Mouse (Mus musculus) cortical plate, adult 2 months (tissue): Measurements from ENCODE around the gene Pemt. TPM values are rescaled to one million over a fixed set of nuclear protein-coding genes. Genes with fewer than 3 reads are reported as not detected.

ENCODE experiments used
- H3K27ac ChIP-seq: fragments of 200-500 bp; 2 replicates; pipeline ENCODE4 v1.5.1; 2012; ENCODE audit warnings: low read length, control low read depth, inconsistent platforms; ENCODE audit not compliant: insufficient read depth
- H3K4me1 ChIP-seq: fragments of 200-500 bp; 2 replicates; pipeline ENCODE4 v1.6.1; 2011; ENCODE audit warnings: low read length; ENCODE audit not compliant: control insufficient read depth, insufficient read depth
- H3K4me3 ChIP-seq: fragments of 200-500 bp; 2 replicates; pipeline ENCODE4 v1.5.1; 2011; ENCODE audit warnings: mild to moderate bottlenecking, low read length, control low read depth; ENCODE audit not compliant: insufficient read depth
- CTCF ChIP-seq: fragments of 200-500 bp; IDR thresholded peaks from 2 replicates; pipeline ENCODE4 v1.5.1; 2011; ENCODE audit warnings: mild to moderate bottlenecking, control low read depth, low read length; ENCODE audit not compliant: insufficient read depth; ENCODE audit errors: extremely low read depth
- POLR2A ChIP-seq: fragments of 200-500 bp; IDR thresholded peaks from 2 replicates; pipeline ENCODE4 v1.6.1; 2011; ENCODE audit warnings: mild to moderate bottlenecking, low read length, control low read depth; ENCODE audit not compliant: insufficient read depth; ENCODE audit errors: extremely low read depth
- polyA plus RNA-seq: library from polyadenylated mRNA; depleted of rRNA; stranded (reverse); fragments of >200 nt; gene quantifications from 2 replicates; pipeline ENCODE4 v1.2.3, GENCODE M21; 2012

Pemt gene
- polyA plus RNA-seq, 1 experiment, result 7.1 TPM

DNA sequence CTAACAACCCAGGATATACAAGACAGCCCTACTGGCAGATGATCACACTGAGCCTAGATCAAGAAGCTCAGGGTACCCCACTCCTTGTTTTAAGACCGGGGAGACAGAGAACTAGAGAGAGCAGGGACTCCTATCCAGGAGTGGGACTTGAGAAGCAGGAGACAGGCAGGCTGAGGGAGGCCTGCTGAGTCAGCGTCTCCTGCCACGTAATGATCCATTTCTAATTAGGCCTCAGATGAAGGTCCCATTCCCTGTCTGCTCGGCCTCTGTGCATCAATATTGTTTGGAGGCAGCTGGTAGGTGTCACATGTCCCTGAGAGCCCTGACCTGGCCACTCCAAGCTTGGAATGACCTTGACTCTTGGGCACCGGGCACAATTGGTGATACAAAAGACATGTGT lies 72.9 kb downstream of the Pemt start:
- Histone ChIP-seq H3K4me3 (no peak overlapping the region), H3K4me1 (no peaks in the 10 kb centered on the region), H3K27ac (no peak overlapping the region)
- TF ChIP-seq POLR2A, result no peak
- no peak for TF ChIP-seq CTCF

DNA sequence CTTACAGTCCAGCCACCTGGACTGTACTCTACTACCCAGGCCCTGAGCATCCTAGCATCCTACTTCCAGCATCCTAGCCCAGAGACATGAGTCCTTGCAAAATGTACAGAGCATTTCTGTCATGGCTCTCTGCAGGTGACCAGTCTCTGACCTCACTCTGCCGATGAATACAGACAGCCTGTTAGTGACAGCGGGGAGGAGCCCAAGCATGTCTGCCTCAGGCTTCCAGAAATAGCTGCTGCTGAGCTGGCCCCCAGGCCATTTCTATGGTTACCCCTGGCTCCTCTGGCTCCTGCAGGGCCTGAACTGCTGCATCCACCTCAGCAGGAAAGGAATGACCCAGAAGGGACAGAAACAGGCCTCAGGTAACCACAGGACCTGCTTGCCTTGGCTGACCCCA lies 74.6 kb downstream of the Pemt start:
- Histone ChIP-seq H3K4me3 (no peak overlapping the region), H3K4me1 (no peaks in the 10 kb centered on the region), H3K27ac (no peak overlapping the region)
- no peak for TF ChIP-seq POLR2A
- no peak for TF ChIP-seq CTCF

DNA sequence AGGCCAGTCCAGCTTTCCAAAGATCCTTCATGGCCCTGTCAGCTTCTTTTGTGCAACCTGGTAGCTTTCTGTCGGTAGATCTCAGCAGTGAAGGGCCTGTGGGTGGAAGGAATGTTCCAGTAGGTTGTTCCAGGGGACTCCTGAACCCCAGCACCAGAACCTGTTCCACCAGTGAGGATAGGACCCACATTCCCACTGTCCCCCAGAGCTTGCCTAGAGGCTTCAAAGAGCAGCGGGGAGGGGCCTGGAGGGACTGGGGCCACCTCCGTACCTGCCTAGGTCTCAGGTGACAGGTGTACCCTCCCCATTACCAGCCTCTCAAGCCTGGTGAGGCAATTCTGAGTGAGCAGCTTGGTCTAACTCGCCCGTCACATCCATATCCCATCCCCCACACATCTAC lies 75.5 kb downstream of the Pemt start:
- no peak for TF ChIP-seq CTCF
- no peak for TF ChIP-seq POLR2A
- Histone ChIP-seq H3K27ac (no peak overlapping the region), H3K4me1 (no peaks in the 10 kb centered on the region), H3K4me3 (no peak overlapping the region)

DNA sequence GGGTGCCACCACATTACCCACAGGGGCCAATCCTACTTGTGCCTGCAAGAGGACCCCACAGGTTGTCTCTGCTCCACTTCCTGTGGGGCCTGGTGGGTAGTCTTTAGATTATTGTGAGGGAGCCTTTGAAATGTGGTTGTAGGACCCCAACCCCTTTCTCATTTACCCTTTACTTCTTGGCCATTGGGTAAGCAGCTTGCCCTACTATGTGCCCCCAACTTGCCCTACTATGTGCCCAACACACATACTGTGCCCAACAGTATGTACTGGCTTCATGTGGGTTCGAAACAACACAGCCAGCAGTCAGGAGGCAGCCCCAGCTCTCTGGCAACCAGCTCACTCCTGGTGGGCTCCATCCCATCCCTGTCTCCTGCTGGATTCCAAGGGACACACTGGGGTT lies 78.5 kb downstream of the Pemt start:
- TF ChIP-seq POLR2A (no peak), CTCF (no peak)
- Histone ChIP-seq H3K4me1 (no peaks in the 10 kb centered on the region), H3K27ac (no peak overlapping the region), H3K4me3 (no peak overlapping the region)

DNA sequence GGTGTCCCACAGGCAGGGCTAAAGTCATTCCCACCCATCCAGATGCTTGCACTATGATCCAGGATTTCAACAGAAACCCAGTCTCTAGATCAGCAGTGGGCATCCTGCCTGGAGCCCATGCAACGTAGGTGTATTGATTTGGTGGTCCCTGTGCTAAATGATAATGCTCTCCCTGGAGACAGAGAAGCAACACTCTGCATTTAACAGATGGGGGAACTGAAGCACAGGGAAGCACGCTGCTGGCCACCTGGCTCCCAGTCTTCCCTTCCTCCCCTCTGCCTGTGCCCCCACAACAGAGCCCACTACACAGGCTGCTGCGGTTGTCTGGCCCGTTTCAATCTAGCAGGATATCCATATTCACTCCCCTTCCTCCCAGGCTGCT lies 80.2 kb downstream of the Pemt start:
- TF ChIP-seq POLR2A (no peak), CTCF (no peak)
- Histone ChIP-seq H3K4me1 (peaks cover 4% of the 10 kb centered on the region), H3K27ac (no peak overlapping the region), H3K4me3 (no peak overlapping the region)

DNA sequence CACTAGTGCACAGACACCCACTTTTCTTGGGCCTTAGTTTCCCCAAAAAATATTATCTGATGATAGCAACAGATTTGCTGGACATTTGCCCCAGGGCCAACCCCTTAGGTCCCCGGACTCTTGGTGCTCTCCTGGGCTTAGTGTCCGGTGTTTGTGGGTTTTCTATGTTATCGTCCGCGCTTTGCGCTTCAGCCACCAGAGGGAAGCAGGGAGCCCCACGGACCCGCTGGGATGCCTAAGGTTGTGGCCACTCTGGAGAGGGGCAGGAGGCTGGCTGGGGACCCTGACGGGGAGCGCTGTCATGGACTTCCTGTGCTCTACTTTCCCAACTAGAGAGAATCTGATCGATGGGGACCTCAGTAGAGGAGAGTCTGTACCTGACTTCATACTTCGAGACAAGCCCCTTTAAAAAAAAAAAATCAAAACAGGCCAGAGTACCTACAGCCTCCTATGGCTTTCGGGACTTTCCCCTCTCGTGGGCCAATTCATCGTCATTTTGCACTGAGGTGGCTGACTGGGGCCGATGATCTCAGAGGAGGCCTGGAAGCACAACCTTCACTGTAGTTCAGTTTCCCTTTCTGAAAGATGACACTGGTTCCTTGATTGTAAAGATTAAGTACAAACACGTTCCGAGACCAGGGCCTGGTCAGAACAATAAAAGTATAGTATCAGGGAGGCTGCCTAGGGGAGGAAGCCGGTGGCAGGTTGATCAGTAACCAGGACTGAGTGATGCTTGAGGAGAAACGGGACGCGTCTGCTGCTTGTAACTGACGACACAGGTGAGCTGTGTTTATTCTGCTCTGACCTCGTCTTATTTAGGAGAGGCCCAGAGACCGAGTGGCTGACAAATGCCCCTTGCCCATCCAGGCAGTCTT lies 80.8 kb downstream of the Pemt start:
- H3K27ac ChIP-seq, result peak overlapping the region; percentile 25; the same call in 1 of the 2 replicates
- peaks cover 4% of the 10 kb centered on the region for H3K4me1 ChIP-seq
- TF ChIP-seq POLR2A, result no peak
- peak; percentile 76 for TF ChIP-seq CTCF

DNA sequence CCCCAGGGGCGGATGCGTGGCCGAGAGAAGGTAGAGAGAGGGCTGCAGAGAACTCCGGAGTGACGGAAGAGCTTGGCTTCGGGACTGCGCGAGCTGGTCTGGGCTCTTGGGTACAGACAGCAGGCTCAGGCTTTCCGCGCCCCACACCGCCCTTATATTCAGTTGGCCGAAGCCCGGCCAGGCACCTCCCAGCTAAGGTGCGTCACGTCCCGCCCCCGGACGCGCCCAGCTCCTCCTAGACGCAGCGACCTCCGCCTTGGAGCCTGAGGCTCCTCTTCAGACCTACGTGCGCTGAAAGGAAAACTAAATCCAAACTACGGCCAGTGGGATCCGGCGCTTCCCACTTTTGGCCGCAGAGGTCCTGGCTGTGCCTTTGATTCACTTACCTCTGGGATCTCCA lies 81.5 kb downstream of the Pemt start, which contains the start of gene Rasd1:
TSS of gene Rasd1 (minus strand) at position 127 of the 400 bp plus-strand sequence.
- TF ChIP-seq CTCF, result no peak
- peak; percentile 82 for TF ChIP-seq POLR2A
- Histone ChIP-seq H3K4me1 (peaks cover 4% of the 10 kb centered on the region), H3K27ac (peak within 1 kb of the TSS; percentile 25; the same call in 1 of the 2 replicates), H3K4me3 (peak within 1 kb of the TSS; percentile 35)

More for the DNA sequence above, 80.8 kb downstream of the Pemt start:
- H3K4me3 ChIP-seq, result peak overlapping the region; percentile 35

DNA sequence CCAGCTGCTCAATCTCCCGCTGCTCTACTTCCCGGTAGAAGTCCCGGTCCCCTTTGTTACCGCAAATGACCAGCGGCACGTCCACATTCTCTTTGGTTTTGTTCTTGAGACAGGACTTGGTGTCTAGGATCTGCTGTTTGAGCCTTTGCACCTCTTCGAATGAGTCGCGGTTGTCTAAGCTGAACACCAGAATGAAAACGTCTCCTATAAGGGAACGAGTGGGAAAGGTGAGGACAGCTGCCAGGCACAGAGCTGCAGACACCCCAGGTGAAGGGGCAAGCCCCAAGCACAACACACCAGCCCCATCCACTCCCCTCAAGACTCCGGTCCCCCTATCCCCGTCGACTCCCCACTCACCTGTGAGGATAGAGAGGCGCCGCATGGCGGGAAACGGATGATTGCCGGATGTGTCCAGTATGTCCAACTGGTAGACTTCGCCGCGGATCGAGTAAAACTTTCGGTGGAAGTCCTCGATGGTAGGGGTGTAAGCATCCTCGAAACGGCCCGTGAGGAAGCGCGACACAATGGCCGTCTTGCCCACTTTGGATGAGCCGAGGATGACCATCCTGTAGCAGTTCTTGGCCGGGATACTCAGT lies 82.0 kb downstream of the Pemt start:
- Histone ChIP-seq H3K27ac (no peak overlapping the region), H3K4me3 (peak overlapping the region; percentile 35), H3K4me1 (peaks cover 4% of the 10 kb centered on the region)
- TF ChIP-seq POLR2A, result no peak
- TF ChIP-seq CTCF, result no peak

DNA sequence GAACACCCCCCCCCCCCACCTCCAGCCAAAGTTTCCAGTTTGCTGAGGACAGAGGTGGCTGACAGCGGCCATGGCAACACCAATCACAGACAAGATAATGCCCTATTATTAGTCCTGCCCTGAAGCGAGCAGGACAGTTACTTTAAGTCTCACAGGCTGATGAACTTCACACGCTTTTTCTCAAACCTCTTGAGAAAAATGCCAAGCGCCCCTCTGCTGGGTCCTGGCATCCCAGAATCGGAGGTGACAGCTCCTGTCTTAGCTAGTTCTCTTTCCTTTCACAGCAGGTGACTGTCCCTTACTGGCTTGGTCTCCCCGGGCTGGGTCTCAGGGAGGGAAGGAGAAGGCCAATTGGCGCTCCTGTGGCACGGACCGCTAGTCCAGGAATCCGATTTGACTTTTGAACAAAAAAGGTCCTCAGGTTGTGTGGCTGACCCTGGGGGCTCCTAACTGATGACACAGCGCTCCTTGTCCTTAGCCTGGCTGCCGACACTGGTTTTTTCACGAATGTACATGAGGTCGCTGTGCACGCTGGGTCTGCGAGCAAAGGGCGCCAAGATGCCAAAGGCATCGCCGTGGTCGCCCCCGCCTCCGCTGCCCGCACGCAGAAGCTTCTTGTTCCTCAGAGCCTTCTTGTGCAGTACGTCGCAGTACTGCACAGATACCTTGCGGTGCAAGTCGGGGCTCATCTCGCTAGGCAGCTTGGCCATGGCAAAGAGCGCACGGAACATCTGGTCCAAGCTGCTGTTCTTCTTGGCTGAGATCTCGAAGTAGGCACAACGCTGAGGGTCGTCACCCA lies 82.7 kb downstream of the Pemt start:
- peak overlapping the region; percentile 35 for H3K4me3 ChIP-seq

More for the DNA sequence above, 82.7 kb downstream of the Pemt start:
- no peak overlapping the region for H3K27ac ChIP-seq
- TF ChIP-seq POLR2A (0 out of 2 replicates have a peak, but pooled peaks have one; percentile 24), CTCF (no peak)
- peaks cover 4% of the 10 kb centered on the region for H3K4me1 ChIP-seq
